Mouse (Mus musculus) activated CD4-positive, CD25-positive, alpha-beta regulatory T cell, adult 9 weeks (primary cell): ENCODE data around the gene Spaca9. TPM values are rescaled to one million over a fixed set of nuclear protein-coding genes. Genes with fewer than 3 reads are reported as not detected.

ENCODE experiments used
- polyA plus RNA-seq: library from polyadenylated mRNA; unstranded; fragments of 100-300 nt; shearing (Covaris generic); gene quantifications from one replicate; pipeline ENCODE4 v1.2.1, GENCODE M21; 2017

Spaca9 gene
- not detected for polyA plus RNA-seq

DNA sequence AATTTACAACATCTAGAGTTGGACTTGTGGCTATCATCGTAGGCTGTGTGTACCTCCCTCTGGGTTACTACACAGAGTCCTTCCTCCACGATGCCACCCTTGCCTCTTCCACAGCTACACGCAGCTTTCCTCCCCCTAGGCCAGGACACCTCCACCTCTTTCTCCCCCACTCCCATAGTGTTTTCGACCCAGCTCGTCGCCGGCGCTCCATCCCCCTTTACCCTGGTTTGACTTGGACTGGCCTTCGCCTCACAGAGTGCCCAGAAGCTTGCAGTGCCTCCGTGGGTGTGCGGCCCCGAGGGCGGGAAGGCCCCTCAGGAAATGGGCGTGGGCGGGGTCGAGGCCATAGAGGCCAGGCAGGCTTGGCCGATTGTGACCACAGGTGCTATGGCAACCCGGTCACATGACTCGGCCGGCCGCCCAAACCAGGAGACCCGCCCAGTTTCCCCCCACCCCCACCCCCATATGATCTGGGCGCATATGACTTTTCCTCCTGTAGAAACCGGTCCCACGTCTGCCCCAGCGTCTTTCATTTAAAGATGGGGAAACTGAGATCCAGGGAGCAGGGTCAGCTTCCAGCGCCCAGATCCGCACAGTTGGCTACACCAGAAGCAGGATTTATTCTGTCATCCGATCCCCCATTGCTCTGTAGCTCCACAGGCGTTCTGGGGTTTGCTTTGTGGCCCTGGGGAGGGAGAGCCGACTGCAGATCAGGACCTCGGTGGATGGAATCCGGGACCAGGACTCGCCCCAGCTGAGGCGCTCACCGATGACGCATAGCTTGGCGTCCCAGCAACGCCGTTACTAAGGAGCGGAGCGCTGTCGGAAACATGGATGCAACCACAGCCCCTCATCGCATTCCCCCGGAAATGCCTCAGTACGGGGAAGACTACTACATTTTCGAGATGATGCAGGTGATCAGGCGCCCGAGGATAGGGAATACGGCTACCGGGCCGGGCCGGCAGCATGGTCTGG, at the start of gene Spaca9, which contains the start of gene Ak8:
Spaca9 (minus strand) TSS at position 367 of the 975 bp plus-strand sequence.
Ak8 (plus strand) TSS at position 804 of the 975 bp plus-strand sequence.

Other genes starting within 250 kb of the Spaca9 start
- gene 1700007K13Rik, start 233.4 kb downstream of the Spaca9 start, polyA plus RNA-seq: not detected
- 37.1 TPM for gene Mrps2, start 231.7 kb downstream of the Spaca9 start, polyA plus RNA-seq
- not detected for gene Gbgt1, start 202.8 kb downstream of the Spaca9 start, polyA plus RNA-seq
- gene Gm10134, start 193.6 kb downstream of the Spaca9 start, polyA plus RNA-seq: not detected
- gene Ralgds, start 186.6 kb downstream of the Spaca9 start, polyA plus RNA-seq: 5.5 TPM
- not detected for gene Cel, start 136.3 kb downstream of the Spaca9 start, polyA plus RNA-seq
- gene Gtf3c5, start 116.0 kb downstream of the Spaca9 start, polyA plus RNA-seq: 29.6 TPM
- gene Gfi1b, start 77.7 kb downstream of the Spaca9 start, polyA plus RNA-seq: 0.43 TPM
- gene Tsc1, start 58.5 kb downstream of the Spaca9 start, polyA plus RNA-seq: 32.7 TPM
- not detected for gene Ak8, start 437 bp upstream of the Spaca9 start, polyA plus RNA-seq
- 13.6 TPM for gene Gtf3c4, start 140.6 kb upstream of the Spaca9 start, polyA plus RNA-seq
- 25.7 TPM for gene Ddx31, start 140.7 kb upstream of the Spaca9 start, polyA plus RNA-seq
- not detected for gene Barhl1, start 216.9 kb upstream of the Spaca9 start, polyA plus RNA-seq